Mouse (Mus musculus) cerebellum, adult 2 months (tissue): Measurements from ENCODE around the gene Wasf1.

Source experiments
- CTCF ChIP-seq: fragments of 200-500 bp; IDR thresholded peaks from 2 replicates; pipeline ENCODE4 v1.5.1; 2011; ENCODE audit warnings: low read depth, mild to moderate bottlenecking, control low read depth, low read length, moderate library complexity, borderline replicate concordance; ENCODE audit not compliant: insufficient read depth
- POLR2A ChIP-seq: fragments of 200-500 bp; IDR thresholded peaks from 2 replicates; pipeline ENCODE4 v1.6.1; 2011; ENCODE audit warnings: low read length, control low read depth, borderline replicate concordance; ENCODE audit not compliant: insufficient read depth

DNA sequence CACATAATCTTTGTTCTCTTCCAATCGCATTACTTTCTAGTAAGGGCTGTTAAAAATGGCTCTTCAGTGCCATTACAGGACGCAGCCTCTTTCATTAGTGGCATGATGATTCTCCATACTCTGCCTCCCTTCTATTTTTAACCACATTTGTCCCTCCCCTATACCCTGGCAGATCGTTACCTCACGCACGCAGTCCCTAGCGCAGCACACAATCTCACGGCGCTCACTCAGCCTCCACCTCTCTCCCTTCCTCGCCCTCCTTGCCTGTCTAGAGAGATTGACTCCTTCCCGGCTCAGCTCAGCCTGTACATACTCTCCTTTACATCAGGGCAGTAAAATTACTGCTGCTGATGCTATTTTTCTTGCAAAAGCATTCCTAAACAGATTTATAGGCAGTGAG is 38.7 kb upstream of the Wasf1 start:
- TF ChIP-seq POLR2A = no peak
- TF ChIP-seq CTCF = no peak
